Mouse (Mus musculus) forebrain, embryonic 13.5 days (tissue): ENCODE data around the gene Pax2. TPM values are rescaled to one million over a fixed set of nuclear protein-coding genes. Genes with fewer than 3 reads are reported as not detected.

ENCODE experiments used
- ATAC-seq: fragments of 200-750 bp; cut with Nextera tagmentation; 2 replicates; pipeline ENCODE4 v1.8.0; 2017
- H3K27ac ChIP-seq: fragments of 300-500 bp; sonication (generic); 2 replicates; pipeline ENCODE4 v1.5.1; 2015; ENCODE audit warnings: inconsistent platforms, mild to moderate bottlenecking, moderate library complexity
- H3K27me3 ChIP-seq: fragments of 300-500 bp; sonication (generic); 2 replicates; pipeline ENCODE4 v1.6.1; 2015; ENCODE audit warnings: mild to moderate bottlenecking, inconsistent platforms
- H3K36me3 ChIP-seq: fragments of 300-500 bp; sonication (generic); 2 replicates; pipeline ENCODE4 v1.6.1; 2015; ENCODE audit warnings: mild to moderate bottlenecking, inconsistent platforms; ENCODE audit not compliant: poor library complexity, severe bottlenecking
- H3K4me1 ChIP-seq: fragments of 300-500 bp; sonication (generic); 2 replicates; pipeline ENCODE4 v1.6.1; 2015; ENCODE audit warnings: inconsistent platforms
- H3K4me2 ChIP-seq: fragments of 300-500 bp; sonication (generic); 2 replicates; pipeline ENCODE4 v1.6.1; 2015; ENCODE audit warnings: inconsistent platforms, mild to moderate bottlenecking, moderate library complexity
- H3K4me3 ChIP-seq: fragments of 300-500 bp; sonication (generic); 2 replicates; pipeline ENCODE4 v1.5.1; 2015; ENCODE audit warnings: mild to moderate bottlenecking, inconsistent platforms
- H3K9ac ChIP-seq: fragments of 300-500 bp; sonication (generic); 2 replicates; pipeline ENCODE4 v1.6.1; 2015; ENCODE audit warnings: mild to moderate bottlenecking, inconsistent platforms
- H3K9me3 ChIP-seq: fragments of 300-500 bp; sonication (generic); replicated peaks from 2 replicates; pipeline ENCODE4 v1.6.1; 2016; ENCODE audit warnings: inconsistent platforms
- WGBS: fragments of 180-500 bp; shearing (Covaris S2); methylation state at CpG from one replicate; pipeline ENCODE4 v1.1.7; 2015; 5-methylcytosine and 5-hydroxymethylcytosine counted together
- polyA plus RNA-seq: library from polyadenylated mRNA; unstranded; fragments of >200 nt; fragmentation: Nextera tagmentation; extraction: Ambion mirVana; gene quantifications from 2 replicates; pipeline ENCODE4 v1.2.1, GENCODE M21; 2015

The Pax2 gene
- polyA plus RNA-seq, 1 experiment from 2014 or later, result 0.05 TPM

DNA sequence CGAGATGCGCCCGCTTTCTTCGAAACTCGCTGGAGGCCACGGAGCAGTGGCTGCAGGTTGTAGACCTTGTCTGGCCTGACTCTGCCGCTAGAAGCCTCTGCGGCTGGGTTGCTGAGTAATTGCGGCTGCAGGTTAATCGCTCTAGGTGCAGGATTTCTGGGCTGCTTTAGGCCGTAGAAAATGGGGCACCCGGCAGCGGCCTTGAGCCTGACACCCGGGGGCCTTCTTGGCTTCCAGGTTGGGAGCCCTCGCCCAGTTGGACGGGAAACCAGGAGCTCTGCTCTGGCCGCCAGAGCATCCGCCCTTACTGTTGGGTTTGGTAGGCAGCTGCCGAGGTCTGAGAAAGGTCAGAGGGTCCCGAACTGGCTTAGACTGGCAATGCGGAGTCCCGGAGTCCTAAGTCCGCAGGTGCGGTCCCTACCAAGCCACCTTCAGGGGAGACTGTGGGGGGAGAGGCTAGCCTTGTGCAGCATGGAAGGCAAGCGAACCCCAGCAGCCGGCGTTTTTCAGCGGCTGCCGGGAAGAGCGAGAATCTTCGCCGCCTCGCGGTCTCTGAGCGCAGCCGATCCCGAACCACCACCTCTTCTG lies 3.8 kb downstream of the Pax2 start:
- no peak for ATAC-seq
- 0 out of 2 replicates have a peak overlapping the region, but pooled peaks have one; percentile 7 for H3K4me3 ChIP-seq
- WGBS, result under 1% methylated on average over 37 of the region's 37 CpGs
- no peak overlapping the region for H3K9ac ChIP-seq
- H3K9me3 ChIP-seq, result no peaks in the 10 kb centered on the region
- peaks cover 30% of the 10 kb centered on the region for H3K4me1 ChIP-seq
- H3K4me2 ChIP-seq, result no peak overlapping the region; the same call in 1 of the 2 replicates
- H3K36me3 ChIP-seq, result no peaks in the 10 kb centered on the region
- peaks cover 98% of the 10 kb centered on the region for H3K27me3 ChIP-seq
- no peak overlapping the region for H3K27ac ChIP-seq

DNA sequence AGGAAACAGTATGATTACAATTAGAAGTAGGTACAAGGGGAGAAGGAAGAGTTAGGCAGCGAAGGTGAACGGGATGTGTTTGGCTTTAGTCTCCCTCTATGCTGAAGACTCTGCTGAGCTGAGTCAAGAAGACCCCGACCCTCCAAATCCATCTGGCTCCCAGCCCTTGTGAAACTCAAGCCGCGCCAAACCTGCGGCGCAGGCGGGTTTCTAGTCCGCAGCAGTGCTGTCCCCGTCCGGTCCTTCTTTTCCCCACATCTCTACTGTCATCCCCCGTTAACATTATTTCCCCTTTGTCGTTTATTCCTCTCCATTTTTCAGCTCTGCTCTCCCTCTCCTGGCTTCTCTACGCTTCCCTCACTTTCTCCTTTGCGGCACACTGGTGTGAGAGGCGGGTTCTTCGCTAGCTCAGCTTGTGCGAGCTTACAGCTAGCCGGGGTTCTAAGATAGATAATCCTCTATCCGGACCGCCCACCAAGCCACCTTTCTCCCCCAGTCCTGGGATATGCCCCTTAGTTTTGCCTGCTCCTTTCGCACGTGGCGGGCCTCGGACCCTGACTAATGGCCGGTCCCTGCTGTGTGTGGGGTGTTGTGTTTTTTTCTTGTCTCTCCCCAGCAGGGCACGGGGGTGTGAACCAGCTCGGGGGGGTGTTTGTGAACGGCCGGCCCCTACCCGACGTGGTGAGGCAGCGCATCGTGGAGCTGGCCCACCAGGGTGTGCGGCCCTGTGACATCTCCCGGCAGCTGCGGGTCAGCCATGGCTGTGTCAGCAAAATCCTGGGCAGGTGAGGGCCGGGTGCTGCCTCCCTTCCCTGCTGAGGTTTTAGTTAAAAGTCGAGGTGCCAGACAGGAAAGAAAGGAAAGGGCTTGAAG lies 4.7 kb downstream of the Pax2 start:
- H3K36me3 ChIP-seq, result no peaks in the 10 kb centered on the region
- H3K9ac ChIP-seq, result no peak overlapping the region
- H3K27me3 ChIP-seq, result peaks cover 98% of the 10 kb centered on the region
- no peak for ATAC-seq
- WGBS, result 1% methylated on average over 39 of the region's 39 CpGs
- H3K9me3 ChIP-seq, result no peaks in the 10 kb centered on the region
- peaks cover 26% of the 10 kb centered on the region for H3K4me1 ChIP-seq
- H3K27ac ChIP-seq, result no peak overlapping the region
- H3K4me3 ChIP-seq, result no peak overlapping the region
- no peak overlapping the region for H3K4me2 ChIP-seq

DNA sequence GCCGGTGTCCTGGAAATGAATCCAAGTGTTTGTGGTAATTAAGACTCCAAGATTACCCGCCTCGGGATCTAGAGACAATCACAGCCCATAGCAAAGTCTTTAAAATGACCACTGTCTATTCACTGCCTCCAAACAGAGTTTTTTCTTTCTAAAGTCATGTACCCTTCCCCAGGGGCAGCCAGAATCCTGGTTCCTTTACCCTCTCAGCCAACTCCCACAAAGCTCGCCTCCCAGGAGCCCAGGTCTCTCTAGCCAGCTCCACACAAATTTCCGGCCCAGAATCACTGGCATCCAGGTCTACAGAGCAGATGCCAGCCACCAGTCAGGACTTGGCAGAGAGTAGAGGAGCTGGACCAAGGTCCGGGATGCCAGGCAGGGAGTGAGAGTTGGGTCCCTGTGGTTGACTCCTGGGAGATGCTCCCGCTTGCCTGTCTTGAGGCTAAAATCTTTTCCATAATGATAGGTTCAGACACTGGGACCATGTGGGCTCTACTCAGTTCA lies 6.3 kb downstream of the Pax2 start:
- Histone ChIP-seq H3K27ac (no peak overlapping the region), H3K4me3 (no peak overlapping the region), H3K9ac (no peak overlapping the region), H3K4me1 (peaks cover 9% of the 10 kb centered on the region), H3K27me3 (peaks cover 91% of the 10 kb centered on the region), H3K9me3 (no peaks in the 10 kb centered on the region), H3K36me3 (no peaks in the 10 kb centered on the region), H3K4me2 (no peak overlapping the region)
- ATAC-seq, result no peak
- 71% methylated on average over 7 of the region's 7 CpGs for WGBS

DNA sequence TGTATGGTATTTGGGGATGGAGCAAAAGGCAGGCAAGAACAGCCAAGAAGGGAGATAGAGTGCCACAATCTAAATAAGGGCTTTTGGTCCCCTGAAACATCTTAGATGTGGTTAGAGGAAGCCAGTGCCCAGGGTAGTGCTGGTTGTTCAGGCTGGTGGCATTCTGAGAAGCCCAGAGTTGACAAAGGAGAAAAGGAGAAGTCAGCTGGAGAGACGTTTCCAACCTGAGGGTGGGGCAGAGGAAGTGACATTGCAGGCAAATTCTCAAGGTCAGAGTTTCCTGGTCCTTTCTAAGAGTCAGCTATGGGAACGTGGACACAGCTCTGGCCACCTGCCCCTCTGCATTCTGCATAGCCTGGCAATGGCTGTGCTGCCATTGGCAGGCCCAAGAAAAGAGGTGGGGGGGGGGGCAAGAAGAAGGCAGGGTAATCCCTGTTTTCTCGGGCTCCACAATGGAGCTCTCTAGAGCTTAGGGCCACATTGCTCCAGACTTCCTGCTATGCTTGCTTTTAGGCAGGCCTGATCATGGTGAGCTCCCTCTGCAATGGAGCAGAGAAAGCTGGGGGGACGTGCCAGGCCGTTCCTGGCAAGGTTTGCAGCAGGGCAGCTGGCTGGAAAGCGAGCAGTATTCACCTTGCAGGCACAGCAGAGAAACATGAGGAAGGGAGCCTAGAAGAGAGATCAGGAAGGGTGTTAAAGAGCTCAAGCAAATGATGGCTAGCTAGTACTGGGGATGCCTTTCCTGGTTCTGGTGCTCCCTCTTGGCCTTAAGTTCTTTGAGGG lies 14.6 kb downstream of the Pax2 start:
- no peak for ATAC-seq

DNA sequence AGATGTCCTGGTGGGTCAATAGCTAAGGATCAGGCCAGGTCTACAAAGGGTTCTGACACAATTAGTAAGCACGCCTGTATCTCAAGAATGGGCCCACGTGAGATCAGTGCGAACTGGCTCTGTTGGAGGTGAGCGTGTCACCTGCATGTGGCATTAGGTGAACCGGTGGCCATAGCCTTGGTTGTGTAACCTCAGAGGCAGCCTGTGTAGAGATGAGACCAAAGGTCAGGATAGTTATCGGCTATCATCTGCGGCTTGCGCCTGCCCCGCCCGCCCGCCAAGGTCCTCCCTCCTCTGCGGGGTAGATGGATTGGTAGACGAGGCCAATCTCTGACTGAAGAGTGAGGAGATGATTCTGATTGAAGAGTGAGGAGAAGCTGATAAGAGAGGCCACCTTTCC lies 15.7 kb downstream of the Pax2 start:
- no peak overlapping the region for H3K27ac ChIP-seq
- H3K9me3 ChIP-seq, result no peaks in the 10 kb centered on the region
- no peaks in the 10 kb centered on the region for H3K4me1 ChIP-seq
- H3K4me2 ChIP-seq, result no peak overlapping the region
- no peak for ATAC-seq
- peaks cover 20% of the 10 kb centered on the region; the same call in 1 of the 2 replicates for H3K27me3 ChIP-seq
- H3K4me3 ChIP-seq, result no peak overlapping the region
- no peaks in the 10 kb centered on the region for H3K36me3 ChIP-seq
- no peak overlapping the region for H3K9ac ChIP-seq
- 95% methylated on average over 13 of the region's 13 CpGs for WGBS

More for the DNA sequence above, 14.6 kb downstream of the Pax2 start:
- Histone ChIP-seq H3K9me3 (no peaks in the 10 kb centered on the region), H3K4me1 (no peaks in the 10 kb centered on the region), H3K27ac (no peak overlapping the region), H3K27me3 (peaks cover 24% of the 10 kb centered on the region), H3K9ac (no peak overlapping the region), H3K4me3 (no peak overlapping the region), H3K36me3 (no peaks in the 10 kb centered on the region), H3K4me2 (no peak overlapping the region)
- WGBS, result 54% methylated on average over 6 of the region's 6 CpGs

DNA sequence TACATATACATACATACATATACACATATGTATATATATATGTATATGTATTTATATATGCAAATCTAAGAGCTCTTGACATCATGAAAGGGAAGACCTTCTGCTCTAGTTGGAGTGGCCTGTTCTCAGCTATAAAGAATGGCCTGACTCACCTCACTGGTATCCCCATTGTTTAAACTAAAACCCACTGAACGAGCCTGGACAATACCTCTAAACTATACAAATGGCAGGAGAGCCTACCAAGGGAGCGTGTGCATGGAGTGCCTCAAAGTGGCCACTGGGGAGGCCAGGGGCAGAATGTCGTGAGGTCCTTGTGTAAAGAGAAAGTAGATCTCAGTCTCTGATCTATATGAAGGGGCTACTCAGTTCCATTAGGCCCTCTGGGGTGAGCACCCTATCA lies 26.1 kb downstream of the Pax2 start:
- 52% methylated on average over 3 of the region's 3 CpGs for WGBS
- Histone ChIP-seq H3K4me3 (no peak overlapping the region), H3K27me3 (0 out of 2 replicates have a peak, but pooled peaks cover 7% of the 10 kb centered on the region), H3K9me3 (no peaks in the 10 kb centered on the region), H3K27ac (no peak overlapping the region), H3K4me2 (no peak overlapping the region), H3K4me1 (no peaks in the 10 kb centered on the region), H3K9ac (no peak overlapping the region), H3K36me3 (no peaks in the 10 kb centered on the region)
- ATAC-seq, result no peak

DNA sequence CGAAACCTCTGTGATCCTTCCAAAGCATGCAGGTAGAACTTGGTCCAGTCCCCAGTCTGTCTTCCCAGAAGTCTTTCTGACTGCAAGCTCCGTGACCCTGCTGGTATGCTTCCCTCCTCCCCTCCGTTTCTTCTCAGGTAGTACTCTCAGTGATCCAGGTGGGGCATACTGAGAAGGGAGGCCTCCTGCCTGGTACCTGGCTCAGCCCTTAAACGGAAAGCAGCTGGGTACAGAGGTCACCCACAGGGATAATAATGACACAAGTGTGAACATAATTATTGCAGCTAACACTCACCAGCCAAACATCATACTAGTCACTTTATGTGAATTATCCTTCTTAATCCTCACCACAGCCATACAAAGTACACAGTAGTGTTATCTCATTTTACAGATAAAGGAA lies 28.5 kb downstream of the Pax2 start:
- Histone ChIP-seq H3K4me2 (no peak overlapping the region), H3K27me3 (0 out of 2 replicates have a peak, but pooled peaks cover 10% of the 10 kb centered on the region)
- WGBS, result 61% methylated on average over 4 of the region's 4 CpGs

DNA sequence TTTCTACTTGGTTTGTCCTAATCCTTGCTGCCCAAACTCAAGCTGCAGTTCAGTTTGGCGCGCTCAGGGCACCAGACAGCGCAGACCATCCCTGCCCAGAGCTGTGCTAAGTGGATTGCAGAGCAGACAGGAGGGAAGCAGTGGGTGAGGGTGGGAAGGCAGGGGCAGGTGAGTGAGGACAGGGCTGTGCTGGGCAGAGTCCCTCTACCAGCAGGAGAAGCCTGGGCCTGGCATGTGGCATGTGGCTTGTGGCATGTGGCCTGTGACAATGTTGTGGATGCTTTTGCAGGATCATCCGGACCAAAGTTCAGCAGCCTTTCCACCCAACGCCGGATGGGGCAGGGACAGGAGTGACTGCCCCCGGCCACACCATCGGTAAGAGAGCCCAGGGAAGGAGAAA lies 32.6 kb downstream of the Pax2 start:
- Histone ChIP-seq H3K4me3 (no peak overlapping the region), H3K27ac (no peak overlapping the region), H3K27me3 (peaks cover 18% of the 10 kb centered on the region; the same call in 1 of the 2 replicates), H3K4me1 (no peaks in the 10 kb centered on the region), H3K9me3 (no peaks in the 10 kb centered on the region), H3K4me2 (no peak overlapping the region), H3K36me3 (no peaks in the 10 kb centered on the region), H3K9ac (no peak overlapping the region)
- WGBS, result 92% methylated on average over 8 of the region's 8 CpGs
- ATAC-seq, result no peak

More for the DNA sequence above, 28.5 kb downstream of the Pax2 start:
- Histone ChIP-seq H3K27ac (no peak overlapping the region), H3K4me1 (no peaks in the 10 kb centered on the region), H3K9ac (no peak overlapping the region), H3K4me3 (no peak overlapping the region), H3K36me3 (no peaks in the 10 kb centered on the region), H3K9me3 (no peaks in the 10 kb centered on the region)
- ATAC-seq, result no peak

DNA sequence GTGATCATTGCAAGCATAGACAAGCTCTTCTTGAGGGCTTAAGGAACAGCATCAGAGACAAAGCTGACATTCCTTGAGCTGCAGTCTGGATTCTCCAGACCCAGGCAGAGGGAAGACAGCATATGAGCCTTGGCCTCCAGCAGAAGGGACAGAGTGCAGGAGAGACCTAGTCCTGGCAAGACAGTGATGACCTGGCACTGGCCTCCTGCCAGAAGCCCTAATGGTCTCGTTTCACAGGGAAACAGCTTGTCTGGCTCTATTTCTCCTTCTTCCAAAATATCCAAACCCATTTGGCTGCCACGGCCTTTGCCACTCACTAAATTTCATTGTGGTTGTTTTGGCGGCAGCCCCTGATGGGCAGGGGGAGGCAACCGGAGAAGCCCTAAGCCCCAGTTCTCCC lies 36.1 kb downstream of the Pax2 start:
- ATAC-seq, result no peak
- H3K9me3 ChIP-seq, result no peaks in the 10 kb centered on the region
- WGBS, result 69% methylated on average over 4 of the region's 4 CpGs
- H3K9ac ChIP-seq, result peak overlapping the region; percentile 21; the same call in 1 of the 2 replicates
- H3K27me3 ChIP-seq, result peaks cover 11% of the 10 kb centered on the region; the same call in 1 of the 2 replicates
- H3K36me3 ChIP-seq, result no peaks in the 10 kb centered on the region
- no peak overlapping the region for H3K4me2 ChIP-seq
- no peak overlapping the region for H3K4me3 ChIP-seq
- H3K4me1 ChIP-seq, result peaks cover 9% of the 10 kb centered on the region
- no peak overlapping the region for H3K27ac ChIP-seq

DNA sequence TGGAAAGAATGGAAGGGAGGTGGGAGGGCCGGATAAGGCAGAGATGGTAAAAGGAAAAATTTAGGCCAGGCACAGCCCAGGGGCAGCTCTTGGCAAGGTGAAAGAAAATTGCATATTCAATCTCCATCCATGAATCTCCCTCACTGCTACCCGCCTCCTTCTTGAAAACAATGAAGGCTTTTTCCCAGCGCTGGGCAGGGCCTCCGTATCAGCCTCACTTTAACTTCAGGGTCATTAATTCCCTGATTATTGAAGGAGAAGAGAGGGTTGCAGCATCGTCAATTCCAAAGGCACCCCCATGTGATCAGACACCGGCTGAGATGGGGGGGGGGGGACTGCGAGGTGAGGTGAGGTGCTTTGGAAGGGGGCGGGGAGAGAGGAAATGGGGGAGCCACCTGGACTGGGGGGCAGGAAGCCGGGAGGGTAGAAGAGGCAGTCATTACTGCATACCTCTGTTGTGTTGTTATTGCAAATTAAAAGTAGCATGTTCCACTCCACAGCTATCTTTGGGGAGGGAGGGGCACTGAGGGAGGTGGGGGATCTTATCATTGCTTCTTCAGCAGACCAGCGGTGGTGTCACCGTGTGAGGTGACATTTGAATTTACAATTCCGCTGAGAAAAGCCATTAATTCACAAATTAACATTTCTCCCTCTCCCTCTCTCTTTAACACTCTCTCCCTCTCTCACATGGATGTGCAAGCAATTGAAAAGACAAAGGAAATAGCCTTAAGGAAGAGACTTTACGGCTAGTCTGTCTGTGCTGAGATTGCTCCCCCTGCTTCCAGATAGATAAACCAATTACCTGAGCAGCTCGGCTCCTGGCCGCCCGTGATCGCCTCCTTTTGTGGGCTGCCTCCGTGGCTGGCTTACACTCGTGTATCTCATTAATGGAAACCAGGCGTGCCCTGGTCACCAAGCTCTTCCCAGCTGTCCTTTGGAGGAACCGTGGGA lies 41.5 kb downstream of the Pax2 start:
- peaks cover 24% of the 10 kb centered on the region for H3K4me1 ChIP-seq

DNA sequence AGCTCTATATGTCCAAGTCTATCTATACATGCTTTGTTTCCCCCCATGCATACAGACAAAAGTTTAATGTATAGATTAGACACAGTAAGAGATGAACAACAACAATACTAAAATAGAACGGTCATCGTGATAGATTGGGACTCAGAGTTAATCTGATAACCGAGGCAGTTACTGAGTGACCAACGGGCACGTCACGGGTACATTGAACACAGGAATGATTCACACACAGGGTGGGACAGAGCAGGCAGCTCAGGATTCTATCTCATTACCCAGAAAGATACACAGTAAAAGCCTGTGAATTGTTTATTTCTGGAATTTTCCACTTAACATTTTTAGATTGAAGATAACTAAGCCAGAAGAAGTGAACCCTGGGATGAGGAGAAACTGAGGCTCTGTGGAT lies 42.9 kb downstream of the Pax2 start:
- 93% methylated on average over 6 of the region's 6 CpGs for WGBS
- Histone ChIP-seq H3K36me3 (no peaks in the 10 kb centered on the region), H3K9me3 (no peaks in the 10 kb centered on the region), H3K4me1 (peaks cover 32% of the 10 kb centered on the region), H3K27me3 (peaks cover 8% of the 10 kb centered on the region; the same call in 1 of the 2 replicates), H3K4me2 (no peak overlapping the region), H3K27ac (no peak overlapping the region), H3K9ac (no peak overlapping the region), H3K4me3 (no peak overlapping the region)
- no peak for ATAC-seq

More for the DNA sequence above, 41.5 kb downstream of the Pax2 start:
- 13% methylated on average over 21 of the region's 21 CpGs for WGBS
- Histone ChIP-seq H3K9me3 (no peaks in the 10 kb centered on the region), H3K36me3 (no peaks in the 10 kb centered on the region), H3K4me3 (no peak overlapping the region), H3K4me2 (peak overlapping the region; percentile 24; the same call in 1 of the 2 replicates), H3K27me3 (peaks cover 4% of the 10 kb centered on the region; the same call in 1 of the 2 replicates), H3K9ac (no peak overlapping the region), H3K27ac (peak overlapping the region; percentile 49)
- ATAC-seq, result no peak
